Mouse (Mus musculus) liver, postnatal 0 days (tissue): Measurements from ENCODE around the gene Ptprj.

ENCODE experiments used
- CTCF ChIP-seq: sonication (generic); IDR thresholded peaks from 2 replicates; pipeline ENCODE4 v1.5.1; 2016; ENCODE audit warnings: antibody characterized with exemption, low read depth
- EP300 ChIP-seq: IDR thresholded peaks from 2 replicates; pipeline ENCODE4 v1.6.1; 2016; ENCODE audit warnings: antibody characterized with exemption, low read depth, mild to moderate bottlenecking

DNA sequence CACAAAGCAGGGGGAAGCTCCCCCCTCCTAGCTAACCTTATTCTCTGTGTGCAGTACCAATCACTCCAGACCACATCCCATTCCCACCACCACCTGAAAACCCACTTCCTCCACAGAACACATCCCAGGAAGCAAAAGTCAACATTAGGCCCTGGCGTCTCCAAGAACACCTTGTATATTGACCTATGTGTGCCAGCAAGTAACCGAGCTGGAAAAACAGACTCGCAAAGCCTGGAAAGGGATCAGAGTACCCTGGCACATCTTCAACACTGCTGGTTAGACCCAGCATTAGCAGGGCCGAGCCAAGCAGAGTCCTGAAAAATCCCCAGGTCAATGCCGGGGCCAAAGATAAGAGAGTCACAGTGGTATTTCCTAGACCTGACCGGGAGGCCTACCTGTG, 58.0 kb downstream of the Ptprj start:
- TF ChIP-seq CTCF (no peak), EP300 (no peak)
